Mouse (Mus musculus) brain, embryonic 14.5 days (tissue): ENCODE measurements around the gene Tut4.

Source experiments
- CTCF ChIP-seq: fragments of 200-500 bp; IDR thresholded peaks from 2 replicates; pipeline ENCODE4 v1.5.1; 2012; ENCODE audit warnings: inconsistent platforms, mild to moderate bottlenecking, moderate library complexity, borderline replicate concordance; ENCODE audit not compliant: insufficient read depth, insufficient read length; ENCODE audit errors: extremely low read depth
- POLR2A ChIP-seq: fragments of 200-500 bp; IDR thresholded peaks from 2 replicates; pipeline ENCODE4 v1.6.1; 2012; ENCODE audit warnings: mild to moderate bottlenecking, inconsistent platforms, borderline replicate concordance; ENCODE audit not compliant: poor library complexity, insufficient read depth, insufficient read length, severe bottlenecking; ENCODE audit errors: extremely low read depth

- TF ChIP-seq CTCF (no peak), POLR2A (no peak)
These were observed 21.0 kb upstream of the Tut4 start for GRCm38 (mm10) chr4:108438082-108438840.
